Mouse (Mus musculus) heart, postnatal 4 days (tissue): ENCODE results near the gene Phkg1. TPM values are rescaled to one million over a fixed set of nuclear protein-coding genes. Genes with fewer than 3 reads are reported as not detected.

Source experiments
- total RNA-seq, 2 experiments: library from RNA; stranded (reverse); gene quantifications; 2 replicates each; pipeline ENCODE4 v1.2.3; 2021

Gene Phkg1
- total RNA-seq, 2 experiments from 2014 or later, result 2.8 to 3.1 TPM

Other genes with a start within 250 kb of the Phkg1 start
- 1 to 10 TPM; 4.5 to 4.6 TPM for gene Zfp11, start 228.4 kb downstream of the Phkg1 start, total RNA-seq
- not detected for gene Sept14, start 190.0 kb downstream of the Phkg1 start, total RNA-seq
- gene Mrps17, start 183.1 kb downstream of the Phkg1 start, total RNA-seq, result 10 to 100 TPM; 77.2 to 87.1 TPM
- gene Nipsnap2, start 173.5 kb downstream of the Phkg1 start, total RNA-seq, result 100 to 1,000 TPM; 478 to 526 TPM
- gene Psph, start 111.1 kb downstream of the Phkg1 start, total RNA-seq, result 10 to 100 TPM; 13.0 to 14.7 TPM
- 10 to 100 TPM; 13.0 to 13.7 TPM for gene Sumf2, start 51.6 kb downstream of the Phkg1 start, total RNA-seq
- gene Chchd2, start 11.1 kb downstream of the Phkg1 start, total RNA-seq, result 100 to 1,000 TPM; 757 to 792 TPM
- gene Zbed5, start 2.8 kb downstream of the Phkg1 start, total RNA-seq, result 1 to 10 TPM; 1.2 to 1.3 TPM
- 1 to 10 TPM in 1 of 2 experiments, not detected in 1; 1.9 TPM for gene Nupr1l, start 10.0 kb upstream of the Phkg1 start, total RNA-seq
- gene Vkorc1l1, start 43.4 kb upstream of the Phkg1 start, total RNA-seq, result 10 to 100 TPM; 22.6 TPM
- gene Gusb, start 104.5 kb upstream of the Phkg1 start, total RNA-seq, result 10 to 100 TPM; 26.6 to 26.8 TPM
- gene Asl, start 130.7 kb upstream of the Phkg1 start, total RNA-seq, result 10 to 100 TPM; 15.1 to 17.6 TPM
- gene Crcp, start 130.7 kb upstream of the Phkg1 start, total RNA-seq, result 10 to 100 TPM; 14.8 to 15.7 TPM
- gene Tpst1, start 174.8 kb upstream of the Phkg1 start, total RNA-seq, result 10 to 100 TPM; 15.7 to 16.9 TPM
- 1 to 10 TPM; 4.4 to 4.6 TPM for gene Kctd7, start 246.3 kb upstream of the Phkg1 start, total RNA-seq